Mouse (Mus musculus): ENCODE measurements around the gene Pank3. TPM values are rescaled to one million over a fixed set of nuclear protein-coding genes. Genes with fewer than 3 reads are reported as not detected.
"Not testable (repeated sequence)": the region's sequence is repeated elsewhere in the genome, so short reads cannot be mapped to it uniquely, and the experiment has no call there.

Gene Pank3
- polyA plus RNA-seq, 1 experiment from 2014 or later: 12.0 TPM

DNA sequence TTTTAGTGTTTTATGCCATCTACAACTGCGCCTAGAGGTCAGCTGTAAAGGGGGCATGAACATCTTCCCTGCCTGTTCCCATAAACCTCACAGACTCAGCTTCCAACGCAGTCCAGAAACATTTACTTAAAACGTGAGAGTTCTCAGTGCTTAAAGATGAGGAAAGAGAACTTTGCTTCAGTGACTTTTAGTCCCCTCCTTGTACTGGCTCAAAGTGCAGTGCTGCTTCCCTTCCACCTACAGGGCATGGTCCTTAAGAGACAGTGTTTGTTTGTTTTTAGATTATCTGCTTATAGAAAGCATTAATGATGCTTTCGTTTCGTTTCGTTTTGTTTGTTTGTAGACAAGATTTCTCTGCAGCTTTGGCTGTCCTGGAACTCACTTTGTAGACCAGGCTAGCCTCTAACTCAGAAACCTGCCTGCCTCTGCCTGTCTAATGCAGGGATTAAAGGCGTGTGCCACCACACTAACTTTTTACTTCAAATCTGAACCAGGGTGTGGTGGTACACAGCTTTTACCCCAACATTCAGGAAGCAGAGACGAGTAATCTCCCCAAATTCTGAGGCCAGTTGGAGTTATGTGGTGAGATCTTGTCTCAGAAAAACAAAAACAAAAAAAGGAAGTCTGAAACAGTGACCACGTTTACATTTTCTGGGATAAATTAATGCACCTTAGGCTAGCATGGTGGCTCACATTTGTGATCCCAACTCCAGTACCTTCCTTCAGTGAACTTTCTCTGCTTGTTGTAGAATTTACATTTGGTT is 1.6 kb downstream of the Pank3 start:
- no peak for ATAC-seq (ENCODE audit: low FRiP score, low TSS enrichment)
- Histone ChIP-seq H3K36me3 (ENCODE audit: insufficient read depth, low read length) (peaks cover under 1% of the 10 kb centered on the region; the same call in 1 of the 2 replicates), H3K27me3 (ENCODE audit: insufficient read depth, low read length) (no peaks in the 10 kb centered on the region), H3K4me2 (replicated peaks; ENCODE audit: low read depth, low read length) (peak overlapping the region; percentile 74), H3K9ac (replicated peaks; ENCODE audit: low read length) (peak overlapping the region; percentile 99), H3K4me1 (ENCODE audit: insufficient read depth, low read length) (peaks cover 15% of the 10 kb centered on the region), H3K4me3 (ENCODE audit: low read length) (peak overlapping the region; percentile 74), H3K27ac (ENCODE audit: low read length) (no peak overlapping the region), H3K9me3 (ENCODE audit: low read length) (no peaks in the 10 kb centered on the region)
- WGBS: 55% methylated on average over 9 of the region's 9 CpGs

- Histone ChIP-seq H3K9me3 (ENCODE audit: low read length) (no peaks in the 10 kb centered on the region), H3K4me1 (ENCODE audit: insufficient read depth, low read length) (peaks cover 13% of the 10 kb centered on the region), H3K4me3 (ENCODE audit: low read length) (no peak overlapping the region), H3K9ac (replicated peaks; ENCODE audit: low read length) (no peak overlapping the region), H3K27ac (ENCODE audit: low read length) (no peak overlapping the region), H3K27me3 (ENCODE audit: insufficient read depth, low read length) (no peaks in the 10 kb centered on the region), H3K4me2 (replicated peaks; ENCODE audit: low read depth, low read length) (no peak overlapping the region), H3K36me3 (ENCODE audit: insufficient read depth, low read length) (peaks cover 30% of the 10 kb centered on the region)
- no peak for ATAC-seq (ENCODE audit: low FRiP score, low TSS enrichment)
- WGBS: 97% methylated on average over 3 of the region's 3 CpGs
These were observed 6.3 kb downstream of the Pank3 start for GRCm38 (mm10) chr11:35775606-35776005.

DNA sequence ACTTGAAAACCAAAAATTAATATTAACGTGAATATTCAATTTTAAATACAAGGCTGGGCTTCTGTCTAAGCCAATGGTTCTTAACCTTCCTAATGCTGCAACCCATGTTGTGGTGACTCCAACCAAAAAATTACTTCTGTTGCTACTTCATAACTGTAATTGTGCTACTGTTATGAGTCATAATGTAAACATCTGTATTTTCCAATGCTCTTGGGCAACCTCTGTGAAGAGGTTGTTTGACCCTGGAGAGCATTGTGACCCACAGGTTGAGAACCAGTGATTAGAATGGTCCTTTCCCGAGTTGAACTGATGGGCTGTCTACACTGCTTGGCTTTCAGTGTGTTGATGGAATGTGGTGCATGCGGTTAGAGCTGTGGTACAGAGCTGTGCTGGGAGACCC is 7.2 kb downstream of the Pank3 start:
- H3K36me3 ChIP-seq (ENCODE audit: insufficient read depth, low read length): peaks cover 31% of the 10 kb centered on the region
- 86% methylated on average over 3 of the region's 3 CpGs for WGBS
- no peak for ATAC-seq (ENCODE audit: low FRiP score, low TSS enrichment)

DNA sequence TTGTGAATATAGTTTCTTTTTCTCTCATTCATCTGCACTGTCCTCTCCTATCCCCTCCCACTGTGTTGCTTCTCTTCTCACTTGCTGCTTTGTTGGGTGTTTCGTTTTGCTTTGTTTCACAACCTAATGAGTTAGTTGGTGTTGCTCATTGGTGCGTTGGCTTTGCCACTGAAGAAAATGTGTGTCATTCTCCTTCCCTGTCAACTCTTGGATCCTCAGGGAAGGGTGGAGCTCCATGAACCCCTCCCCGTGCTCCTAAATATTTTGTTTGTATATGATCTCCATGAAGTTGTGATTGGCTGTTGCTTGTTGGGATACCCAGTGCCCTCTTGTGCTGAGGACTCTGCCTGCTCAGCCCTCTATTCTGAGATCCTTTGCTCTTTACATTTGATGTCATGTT is 11.1 kb downstream of the Pank3 start:
- Histone ChIP-seq H3K9me3 (ENCODE audit: low read length) (0 out of 2 replicates have a peak, but pooled peaks cover 5% of the 10 kb centered on the region), H3K36me3 (ENCODE audit: insufficient read depth, low read length) (peaks cover 69% of the 10 kb centered on the region), H3K27ac (ENCODE audit: low read length) (no peak overlapping the region), H3K4me2 (replicated peaks; ENCODE audit: low read depth, low read length) (no peak overlapping the region), H3K9ac (replicated peaks; ENCODE audit: low read length) (no peak overlapping the region), H3K27me3 (ENCODE audit: insufficient read depth, low read length) (no peaks in the 10 kb centered on the region), H3K4me1 (ENCODE audit: insufficient read depth, low read length) (no peaks in the 10 kb centered on the region), H3K4me3 (ENCODE audit: low read length) (no peak overlapping the region)
- 83% methylated on average over 3 of the region's 3 CpGs for WGBS
- ATAC-seq (ENCODE audit: low FRiP score, low TSS enrichment): no peak

More for the DNA sequence above, 7.2 kb downstream of the Pank3 start:
- Histone ChIP-seq H3K4me1 (ENCODE audit: insufficient read depth, low read length) (peaks cover 5% of the 10 kb centered on the region; the same call in 1 of the 2 replicates), H3K4me3 (ENCODE audit: low read length) (no peak overlapping the region), H3K4me2 (replicated peaks; ENCODE audit: low read depth, low read length) (no peak overlapping the region), H3K9ac (replicated peaks; ENCODE audit: low read length) (no peak overlapping the region), H3K9me3 (ENCODE audit: low read length) (no peaks in the 10 kb centered on the region), H3K27me3 (ENCODE audit: insufficient read depth, low read length) (no peaks in the 10 kb centered on the region), H3K27ac (ENCODE audit: low read length) (no peak overlapping the region)

DNA sequence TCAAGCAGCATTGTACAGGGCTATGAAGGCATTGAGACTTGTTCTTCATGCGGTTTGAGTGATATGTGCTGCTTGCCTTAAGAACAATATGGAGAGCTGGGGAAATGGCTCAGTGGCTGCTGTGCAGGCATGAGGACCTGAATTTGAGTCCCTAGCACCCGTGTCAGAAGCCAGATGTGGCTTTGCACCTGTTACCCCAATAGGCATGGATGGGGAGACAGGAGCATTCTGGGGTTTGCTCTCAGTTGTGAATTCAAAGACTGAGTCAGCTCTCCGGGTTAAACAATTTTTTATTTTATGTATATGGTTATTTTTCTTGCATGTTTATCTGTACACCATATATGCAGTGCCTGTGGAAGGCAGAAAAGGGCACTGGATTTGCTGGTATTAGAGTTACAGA is 13.2 kb downstream of the Pank3 start:
- H3K4me1 ChIP-seq (ENCODE audit: insufficient read depth, low read length): no peaks in the 10 kb centered on the region
- H3K27ac ChIP-seq (ENCODE audit: low read length): no peak overlapping the region
- peaks cover 62% of the 10 kb centered on the region for H3K36me3 ChIP-seq (ENCODE audit: insufficient read depth, low read length)
- WGBS: 96% methylated on average over 3 of the region's 3 CpGs
- H3K27me3 ChIP-seq (ENCODE audit: insufficient read depth, low read length): no peaks in the 10 kb centered on the region
- H3K4me3 ChIP-seq (ENCODE audit: low read length): no peak overlapping the region
- H3K9ac ChIP-seq (replicated peaks; ENCODE audit: low read length): no peak overlapping the region
- H3K9me3 ChIP-seq (ENCODE audit: low read length): 0 out of 2 replicates have a peak, but pooled peaks cover 5% of the 10 kb centered on the region
- no peak overlapping the region for H3K4me2 ChIP-seq (replicated peaks; ENCODE audit: low read depth, low read length)
- no peak for ATAC-seq (ENCODE audit: low FRiP score, low TSS enrichment)

DNA sequence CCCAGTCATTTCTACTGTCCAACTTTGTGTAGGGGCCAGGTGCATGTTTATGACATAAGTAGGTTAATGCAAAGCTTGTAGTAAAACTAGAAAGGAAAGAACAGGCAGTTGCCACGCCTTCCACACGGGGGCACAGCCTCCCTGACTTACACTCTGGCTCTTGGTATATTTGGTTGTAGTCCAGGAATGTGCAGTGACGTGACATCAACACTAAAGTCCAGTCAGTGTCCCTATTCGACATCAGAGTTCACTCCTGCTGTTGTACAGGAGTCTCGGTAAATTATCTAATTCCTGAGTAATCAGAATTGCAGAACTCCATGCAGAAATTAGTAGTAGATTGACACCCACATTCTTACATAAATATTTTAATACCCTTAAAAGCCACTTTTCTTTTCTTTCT is 13.8 kb downstream of the Pank3 start:
- no peak overlapping the region for H3K4me2 ChIP-seq (replicated peaks; ENCODE audit: low read depth, low read length)
- 90% methylated on average over 5 of the region's 5 CpGs for WGBS
- ATAC-seq (ENCODE audit: low FRiP score, low TSS enrichment): no peak
- 0 out of 2 replicates have a peak, but pooled peaks cover 5% of the 10 kb centered on the region for H3K9me3 ChIP-seq (ENCODE audit: low read length)
- H3K4me3 ChIP-seq (ENCODE audit: low read length): no peak overlapping the region
- H3K27me3 ChIP-seq (ENCODE audit: insufficient read depth, low read length): no peaks in the 10 kb centered on the region
- H3K4me1 ChIP-seq (ENCODE audit: insufficient read depth, low read length): no peaks in the 10 kb centered on the region
- H3K27ac ChIP-seq (ENCODE audit: low read length): no peak overlapping the region
- H3K9ac ChIP-seq (replicated peaks; ENCODE audit: low read length): no peak overlapping the region
- peaks cover 61% of the 10 kb centered on the region for H3K36me3 ChIP-seq (ENCODE audit: insufficient read depth, low read length)

DNA sequence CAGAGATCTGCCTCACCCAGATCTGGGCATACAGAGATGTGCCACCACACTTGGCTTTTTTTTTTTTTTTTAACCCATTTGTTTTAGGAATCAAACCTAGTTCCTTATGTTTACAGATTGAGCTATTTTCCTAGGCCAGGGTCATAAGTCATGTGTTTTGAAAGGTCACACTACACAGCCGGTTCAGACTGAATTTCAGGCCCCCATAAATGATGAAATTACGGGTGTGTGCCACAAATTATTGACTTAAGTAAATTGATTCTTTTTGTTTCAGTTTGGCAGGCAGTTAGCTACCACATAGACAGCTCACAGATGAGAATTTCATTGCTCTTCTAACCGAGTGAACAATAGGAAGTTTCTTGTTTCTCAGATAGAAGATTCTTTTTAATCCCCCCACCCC is 14.7 kb downstream of the Pank3 start:
- no peaks in the 10 kb centered on the region for H3K27me3 ChIP-seq (ENCODE audit: insufficient read depth, low read length)
- no peak overlapping the region for H3K4me3 ChIP-seq (ENCODE audit: low read length)
- H3K27ac ChIP-seq (ENCODE audit: low read length): no peak overlapping the region
- peaks cover 52% of the 10 kb centered on the region for H3K36me3 ChIP-seq (ENCODE audit: insufficient read depth, low read length)
- H3K9me3 ChIP-seq (ENCODE audit: low read length): 0 out of 2 replicates have a peak, but pooled peaks cover 5% of the 10 kb centered on the region
- H3K9ac ChIP-seq (replicated peaks; ENCODE audit: low read length): no peak overlapping the region
- H3K4me2 ChIP-seq (replicated peaks; ENCODE audit: low read depth, low read length): no peak overlapping the region
- no peak for ATAC-seq (ENCODE audit: low FRiP score, low TSS enrichment)
- 87% methylated on average over 3 of the region's 3 CpGs for WGBS
- no peaks in the 10 kb centered on the region for H3K4me1 ChIP-seq (ENCODE audit: insufficient read depth, low read length)

- Histone ChIP-seq H3K9me3 (ENCODE audit: low read length) (0 out of 2 replicates have a peak, but pooled peaks cover 5% of the 10 kb centered on the region), H3K4me3 (ENCODE audit: low read length) (no peak overlapping the region), H3K27me3 (ENCODE audit: insufficient read depth, low read length) (no peaks in the 10 kb centered on the region), H3K4me1 (ENCODE audit: insufficient read depth, low read length) (no peaks in the 10 kb centered on the region), H3K9ac (replicated peaks; ENCODE audit: low read length) (no peak overlapping the region), H3K4me2 (replicated peaks; ENCODE audit: low read depth, low read length) (no peak overlapping the region), H3K27ac (ENCODE audit: low read length) (no peak overlapping the region), H3K36me3 (ENCODE audit: insufficient read depth, low read length) (peaks cover 47% of the 10 kb centered on the region)
- WGBS: 93% methylated on average over 4 of the region's 4 CpGs
- ATAC-seq (ENCODE audit: low FRiP score, low TSS enrichment): no peak
These were observed 15.3 kb downstream of the Pank3 start for GRCm38 (mm10) chr11:35784537-35784936.

GRCm38 (mm10) chr11:35788443-35788842 is 19.2 kb downstream of the Pank3 start:
- H3K9ac ChIP-seq (replicated peaks; ENCODE audit: low read length): no peak overlapping the region
- no peak overlapping the region for H3K4me2 ChIP-seq (replicated peaks; ENCODE audit: low read depth, low read length)
- no peak overlapping the region for H3K27ac ChIP-seq (ENCODE audit: low read length)
- no peak overlapping the region for H3K4me3 ChIP-seq (ENCODE audit: low read length)
- 88% methylated on average over 2 of the region's 2 CpGs for WGBS
- 0 out of 2 replicates have a peak, but pooled peaks cover 5% of the 10 kb centered on the region for H3K9me3 ChIP-seq (ENCODE audit: low read length)
- H3K4me1 ChIP-seq (ENCODE audit: insufficient read depth, low read length): no peaks in the 10 kb centered on the region
- no peaks in the 10 kb centered on the region for H3K27me3 ChIP-seq (ENCODE audit: insufficient read depth, low read length)
- no peak for ATAC-seq (ENCODE audit: low FRiP score, low TSS enrichment)
- peaks cover 33% of the 10 kb centered on the region for H3K36me3 ChIP-seq (ENCODE audit: insufficient read depth, low read length)

DNA sequence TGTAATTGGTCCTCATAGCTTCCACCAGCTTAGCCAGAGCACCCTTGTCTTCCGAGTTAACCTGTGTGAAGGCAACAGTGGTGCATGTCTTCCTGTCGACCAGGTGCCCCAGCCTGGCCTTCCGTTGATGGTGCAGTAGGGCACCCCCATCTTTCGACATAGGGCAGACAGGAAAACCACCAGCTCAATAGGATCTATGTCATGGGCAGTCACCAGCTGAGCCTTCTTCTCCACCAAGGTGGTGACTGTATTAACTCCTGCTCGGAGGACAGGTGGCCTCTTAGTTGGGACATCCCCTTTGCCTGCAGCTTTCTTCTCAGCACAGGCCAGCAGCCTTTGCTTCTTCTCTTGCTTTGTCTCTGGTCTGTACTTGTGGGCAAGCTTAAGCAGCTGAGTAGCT is 23.5 kb downstream of the Pank3 start:
- not testable (repeated sequence) for ATAC-seq (ENCODE audit: low FRiP score, low TSS enrichment); H3K4me3 ChIP-seq (ENCODE audit: low read length); H3K27ac ChIP-seq (ENCODE audit: low read length); H3K4me1 ChIP-seq (ENCODE audit: insufficient read depth, low read length); H3K9ac ChIP-seq (replicated peaks; ENCODE audit: low read length); H3K4me2 ChIP-seq (replicated peaks; ENCODE audit: low read depth, low read length); H3K9me3 ChIP-seq (ENCODE audit: low read length); H3K36me3 ChIP-seq (ENCODE audit: insufficient read depth, low read length)
- peaks cover 27% of the 10 kb centered on the region for H3K27me3 ChIP-seq (ENCODE audit: insufficient read depth, low read length)
- 83% methylated on average over 5 of the region's 5 CpGs for WGBS
